Mouse (Mus musculus) CH12.LX (cell line): ENCODE results near the gene Plekha5. TPM values are rescaled to one million over a fixed set of nuclear protein-coding genes. Genes with fewer than 3 reads are reported as not detected.
A peak's percentile ranks its signal among the peaks of the same experiment; 100 is the strongest.

Experiments used
- DNase-seq: peaks from one replicate; pipeline ENCODE4 v3.0.0-alpha.2; 2013; ENCODE audit errors: extremely low read depth
- H3K27ac ChIP-seq: 2 replicates; pipeline ENCODE4 v1.5.1; 2012; ENCODE audit warnings: low read depth, mild to moderate bottlenecking, control low read depth, moderate library complexity; ENCODE audit not compliant: insufficient read depth
- H3K27me3 ChIP-seq: replicated peaks from 2 replicates; pipeline ENCODE3; 2012; ENCODE audit warnings: inconsistent platforms
- H3K36me3 ChIP-seq, 2 experiments: replicated peaks in 1 of 2; 2 replicates each; pipeline versions ENCODE3 to v1.6.1; 2012; ENCODE audit warnings: inconsistent platforms in 1 of 2, low read length in 1 of 2, mild to moderate bottlenecking in 1 of 2, mixed read lengths in 1 of 2, moderate library complexity in 1 of 2; ENCODE audit not compliant: control insufficient read depth in 1 of 2, insufficient read depth in 1 of 2
- H3K4me1 ChIP-seq, 2 experiments: 2 replicates each; pipeline ENCODE4 v1.6.1; 2012; ENCODE audit warnings: inconsistent platforms in 1 of 2, moderate library complexity in 1 of 2; ENCODE audit not compliant: insufficient read depth in 2 of 2, control insufficient read depth in 1 of 2
- H3K4me2 ChIP-seq: 2 replicates; pipeline ENCODE4 v1.6.1; 2012; ENCODE audit warnings: low read depth, mild to moderate bottlenecking, control low read depth; ENCODE audit not compliant: poor library complexity, insufficient read depth, severe bottlenecking
- H3K4me3 ChIP-seq, 3 experiments: fragments of 150-350 bp in 1 of 3; sonication (generic) in 1 of 3; replicated peaks in 1 of 3; 2 replicates each; pipeline versions ENCODE3 to v1.5.1; 2011 to 2012; ENCODE audit warnings: low read depth in 2 of 3, low read length in 2 of 3, mild to moderate bottlenecking in 2 of 3, moderate library complexity in 2 of 3, control low read depth in 1 of 3, improper control_type of control experiment in 1 of 3, inconsistent platforms in 1 of 3, mixed read lengths in 1 of 3; ENCODE audit not compliant: poor library complexity in 1 of 3
- H3K79me2 ChIP-seq: replicated peaks from 2 replicates; pipeline ENCODE4 v1.6.1; 2012; ENCODE audit warnings: mild to moderate bottlenecking, moderate library complexity; ENCODE audit not compliant: control insufficient read depth, poor library complexity, insufficient read depth, severe bottlenecking; ENCODE audit errors: extremely low read depth
- H3K9ac ChIP-seq: 2 replicates; pipeline ENCODE4 v1.6.1; 2012; ENCODE audit warnings: low read depth, mild to moderate bottlenecking, control low read depth, moderate library complexity; ENCODE audit not compliant: insufficient read depth
- H3K9me3 ChIP-seq: replicated peaks from 2 replicates; pipeline ENCODE3; 2012; ENCODE audit warnings: low read length, inconsistent platforms, mixed read lengths
- CHD2 ChIP-seq: IDR thresholded peaks from 2 replicates; pipeline ENCODE4 v1.6.1; 2011; ENCODE audit warnings: low read length, improper control_type of control experiment
- E2F4 ChIP-seq: IDR thresholded peaks from 2 replicates; pipeline ENCODE4 v1.6.1; 2011; ENCODE audit warnings: low read depth, low read length, improper control_type of control experiment; ENCODE audit not compliant: insufficient replicate concordance
- ELF1 ChIP-seq: IDR thresholded peaks from 2 replicates; pipeline ENCODE4 v1.6.1; 2014; ENCODE audit warnings: low read depth, mild to moderate bottlenecking, inconsistent platforms, low read length, improper control_type of control experiment
- ETS1 ChIP-seq: conservative IDR thresholded peaks from 2 replicates; pipeline ENCODE4 v1.6.1; 2012; ENCODE audit warnings: low read depth, mild to moderate bottlenecking, inconsistent platforms, low read length, improper control_type of control experiment, moderate library complexity
- HCFC1 ChIP-seq: IDR thresholded peaks from 2 replicates; pipeline ENCODE4 v1.6.1; 2012; ENCODE audit warnings: low read depth, mild to moderate bottlenecking, inconsistent platforms, low read length, improper control_type of control experiment
- IRF4 ChIP-seq: IDR thresholded peaks from 2 replicates; pipeline ENCODE4 v1.6.1; 2014; ENCODE audit warnings: low read depth, mild to moderate bottlenecking, inconsistent platforms, low read length, improper control_type of control experiment
- MAX ChIP-seq: IDR thresholded peaks from 2 replicates; pipeline ENCODE4 v1.6.1; 2011; ENCODE audit warnings: low read length, improper control_type of control experiment
- MEF2A ChIP-seq: IDR thresholded peaks from 2 replicates; pipeline ENCODE4 v1.6.1; 2014; ENCODE audit warnings: low read depth, mild to moderate bottlenecking, inconsistent platforms, low read length, improper control_type of control experiment, borderline replicate concordance
- MXI1 ChIP-seq: IDR thresholded peaks from 2 replicates; pipeline ENCODE4 v1.6.1; 2011; ENCODE audit warnings: mild to moderate bottlenecking, low read depth, low read length, improper control_type of control experiment
- MYC ChIP-seq: IDR thresholded peaks from 2 replicates; pipeline ENCODE4 v1.6.1; 2011; ENCODE audit warnings: low read depth, mild to moderate bottlenecking, improper control_type of control experiment, low read length
- PAX5 ChIP-seq: IDR thresholded peaks from 2 replicates; pipeline ENCODE4 v1.6.1; 2012; ENCODE audit warnings: low read length, inconsistent platforms, mixed read lengths
- POLR2A ChIP-seq: IDR thresholded peaks from 2 replicates; pipeline ENCODE4 v1.6.1; 2011; ENCODE audit warnings: low read depth, mild to moderate bottlenecking, improper control_type of control experiment, low read length
- POLR2AphosphoS2 ChIP-seq: IDR thresholded peaks from 2 replicates; pipeline ENCODE4 v1.6.1; 2011; ENCODE audit warnings: low read depth, low read length, improper control_type of control experiment
- SIN3A ChIP-seq: IDR thresholded peaks from 2 replicates; pipeline ENCODE4 v1.6.1; 2012; ENCODE audit warnings: low read length, improper control_type of control experiment, inconsistent platforms
- SMC3 ChIP-seq: IDR thresholded peaks from 2 replicates; pipeline ENCODE4 v1.6.1; 2011; ENCODE audit warnings: low read depth, low read length, improper control_type of control experiment
- USF1 ChIP-seq: IDR thresholded peaks from 2 replicates; pipeline ENCODE4 v1.6.1; 2014; ENCODE audit warnings: low read depth, mild to moderate bottlenecking, inconsistent platforms, low read length, improper control_type of control experiment
- ZC3H11A ChIP-seq: IDR thresholded peaks from 2 replicates; pipeline ENCODE4 v1.6.1; 2012; ENCODE audit warnings: low read depth, mild to moderate bottlenecking, inconsistent platforms, low read length, improper control_type of control experiment
- ZKSCAN1 ChIP-seq: IDR thresholded peaks from 2 replicates; pipeline ENCODE4 v1.6.1; 2012; ENCODE audit warnings: low read depth, inconsistent platforms, low read length, improper control_type of control experiment, borderline replicate concordance
- ZMIZ1 ChIP-seq: IDR thresholded peaks from 2 replicates; pipeline ENCODE4 v1.6.1; 2012; ENCODE audit warnings: low read depth, mild to moderate bottlenecking, inconsistent platforms, low read length, improper control_type of control experiment
- dilution Hi-C: fragments of 300-500 bp; cut with MboI; formaldehyde crosslinking; loops from 2 replicates; pipeline ENCODE4 v1.14.3; 2020; ENCODE audit warnings: low sequenced_read_pairs; ENCODE audit not compliant: extremely low pct_unique_long_range_greater_than_20kb, extremely low pct_ligation_motif_present
- in situ Hi-C: fragments of 300-500 bp; cut with MboI; formaldehyde crosslinking; loops from 3 replicates; pipeline ENCODE4 v1.14.3; 2019; ENCODE audit warnings: low sequenced_read_pairs, low pct_ligation_motif_present, low pct_unique_long_range_greater_than_20kb, mixed read lengths
- polyA plus RNA-seq: library from polyadenylated mRNA; unstranded; fragments of >175 nt; gene quantifications from 2 replicates; pipeline ENCODE4 v1.2.1, GENCODE M21; 2012; ENCODE audit warnings: low read depth; ENCODE audit not compliant: insufficient read length
- total RNA-seq, 2 experiments: library from RNA; depleted of rRNA; stranded (reverse); fragments of 300-350 nt in 1 of 2; fragments of >200 nt in 1 of 2; gene quantifications; 2 replicates each; pipeline ENCODE4 v1.2.3; 2012 to 2014

Plekha5 gene
- total and polyA plus RNA-seq, 3 experiments: 0.12 to 0.38 (median 0.27) TPM

- TF ChIP-seq ETS1: peak; percentile 48; the same call in 1 of the 2 replicates
- no peak for TF ChIP-seq MYC
- no peak for TF ChIP-seq MXI1
- no peak for TF ChIP-seq ELF1
- TF ChIP-seq USF1: no peak
- no peak for TF ChIP-seq ZKSCAN1
- TF ChIP-seq ZC3H11A: no peak
- no peak for TF ChIP-seq POLR2A
- no peak for TF ChIP-seq SIN3A
- no peak for TF ChIP-seq ZMIZ1
- no peak for TF ChIP-seq MAX
- no peak for TF ChIP-seq HCFC1
- TF ChIP-seq IRF4: no peak
- TF ChIP-seq POLR2AphosphoS2: no peak
- TF ChIP-seq, all 38 proteins: peak for 4
These were observed 190.0 kb downstream of the Plekha5 start (continued) for GRCm38 (mm10) chr6:140613822-140614221.

- Histone ChIP-seq H3K4me2 (no peak overlapping the region), H3K79me2 (no peaks in the 10 kb centered on the region)
- dilution Hi-C loops: no loop called here
- in situ Hi-C loops: no loop called here
- no peak for TF ChIP-seq SMC3
- no peak for TF ChIP-seq PAX5
- TF ChIP-seq ZMIZ1: no peak
- no peak for TF ChIP-seq ZKSCAN1
- TF ChIP-seq MEF2A: no peak
- TF ChIP-seq POLR2A: no peak
- no peak for TF ChIP-seq E2F4
- no peak for TF ChIP-seq USF1
- TF ChIP-seq CHD2: no peak
- TF ChIP-seq IRF4: no peak
- TF ChIP-seq, all 38 proteins: peak for 0
- peaks cover 24 to 33% of the 10 kb centered on the region in 2 experiments for H3K4me1 ChIP-seq
- no peaks in the 10 kb centered on the region for H3K27me3 ChIP-seq
- no peaks in the 10 kb centered on the region for H3K36me3 ChIP-seq
- H3K9me3 ChIP-seq: no peaks in the 10 kb centered on the region
- no peak for DNase-seq
- no peak overlapping the region for H3K27ac ChIP-seq
- no peak overlapping the region for H3K9ac ChIP-seq
- no peak overlapping the region for H3K4me3 ChIP-seq
These were observed 190.9 kb downstream of the Plekha5 start for GRCm38 (mm10) chr6:140614711-140615110.
